Mouse (Mus musculus): ENCODE data around the gene Jun. TPM values are rescaled to one million over a fixed set of nuclear protein-coding genes. Genes with fewer than 3 reads are reported as not detected.

The Jun gene
- polyA plus RNA-seq, 1 experiment, result 4.1 TPM

GRCm38 (mm10) chr4:95083957-95084356 is 31.9 kb upstream of the Jun start:
- H3K27me3 ChIP-seq (ENCODE audit: control insufficient read depth, insufficient read depth, low read length), result no peaks in the 10 kb centered on the region
- H3K4me1 ChIP-seq (ENCODE audit: control insufficient read depth, insufficient read depth, low read length), result no peaks in the 10 kb centered on the region
- TF ChIP-seq CTCF (IDR thresholded peaks at IDR 0.05; ENCODE audit: control insufficient read depth, insufficient read depth, insufficient replicate concordance, low read depth, low read length), result no peak
- TF ChIP-seq POLR2A (IDR thresholded peaks at IDR 0.05; ENCODE audit: control insufficient read depth, low read depth, low read length), result no peak
- no peak overlapping the region for H3K27ac ChIP-seq (ENCODE audit: control insufficient read depth, insufficient read depth, low read depth, low read length)
- H3K36me3 ChIP-seq (ENCODE audit: control insufficient read depth, insufficient read depth, low read length), result no peaks in the 10 kb centered on the region
- H3K4me3 ChIP-seq (ENCODE audit: control insufficient read depth, low read depth, low read length), result no peak overlapping the region

GRCm38 (mm10) chr4:95083191-95083729 is 31.2 kb upstream of the Jun start:
- no peak overlapping the region for H3K27ac ChIP-seq (ENCODE audit: control insufficient read depth, insufficient read depth, low read depth, low read length)
- TF ChIP-seq CTCF (IDR thresholded peaks at IDR 0.05; ENCODE audit: control insufficient read depth, insufficient read depth, insufficient replicate concordance, low read depth, low read length) (no peak), POLR2A (IDR thresholded peaks at IDR 0.05; ENCODE audit: control insufficient read depth, low read depth, low read length) (no peak)

GRCm38 (mm10) chr4:95082481-95083088 is 30.6 kb upstream of the Jun start:
- Histone ChIP-seq H3K36me3 (ENCODE audit: control insufficient read depth, insufficient read depth, low read length) (no peaks in the 10 kb centered on the region), H3K4me1 (ENCODE audit: control insufficient read depth, insufficient read depth, low read length) (no peaks in the 10 kb centered on the region), H3K4me3 (ENCODE audit: control insufficient read depth, low read depth, low read length) (no peak overlapping the region), H3K27ac (ENCODE audit: control insufficient read depth, insufficient read depth, low read depth, low read length) (no peak overlapping the region), H3K27me3 (ENCODE audit: control insufficient read depth, insufficient read depth, low read length) (no peaks in the 10 kb centered on the region)
- TF ChIP-seq CTCF (IDR thresholded peaks at IDR 0.05; ENCODE audit: control insufficient read depth, insufficient read depth, insufficient replicate concordance, low read depth, low read length), result no peak
- TF ChIP-seq POLR2A (IDR thresholded peaks at IDR 0.05; ENCODE audit: control insufficient read depth, low read depth, low read length), result no peak

More at GRCm38 (mm10) chr4:95083191-95083729, 31.2 kb upstream of the Jun start:
- no peaks in the 10 kb centered on the region for H3K27me3 ChIP-seq (ENCODE audit: control insufficient read depth, insufficient read depth, low read length)
- no peaks in the 10 kb centered on the region for H3K4me1 ChIP-seq (ENCODE audit: control insufficient read depth, insufficient read depth, low read length)
- no peak overlapping the region for H3K4me3 ChIP-seq (ENCODE audit: control insufficient read depth, low read depth, low read length)
- H3K36me3 ChIP-seq (ENCODE audit: control insufficient read depth, insufficient read depth, low read length), result no peaks in the 10 kb centered on the region

GRCm38 (mm10) chr4:95081632-95082031 is 29.6 kb upstream of the Jun start:
- no peak overlapping the region for H3K27ac ChIP-seq (ENCODE audit: control insufficient read depth, insufficient read depth, low read depth, low read length)
- TF ChIP-seq CTCF (IDR thresholded peaks at IDR 0.05; ENCODE audit: control insufficient read depth, insufficient read depth, insufficient replicate concordance, low read depth, low read length), result no peak
- TF ChIP-seq POLR2A (IDR thresholded peaks at IDR 0.05; ENCODE audit: control insufficient read depth, low read depth, low read length), result no peak
- H3K4me3 ChIP-seq (ENCODE audit: control insufficient read depth, low read depth, low read length), result no peak overlapping the region
- H3K4me1 ChIP-seq (ENCODE audit: control insufficient read depth, insufficient read depth, low read length), result peaks cover 3% of the 10 kb centered on the region
- no peaks in the 10 kb centered on the region for H3K36me3 ChIP-seq (ENCODE audit: control insufficient read depth, insufficient read depth, low read length)
- no peaks in the 10 kb centered on the region for H3K27me3 ChIP-seq (ENCODE audit: control insufficient read depth, insufficient read depth, low read length)

GRCm38 (mm10) chr4:95078625-95079024 is 26.6 kb upstream of the Jun start:
- no peaks in the 10 kb centered on the region for H3K36me3 ChIP-seq (ENCODE audit: control insufficient read depth, insufficient read depth, low read length)
- H3K4me3 ChIP-seq (ENCODE audit: control insufficient read depth, low read depth, low read length), result no peak overlapping the region
- no peak for TF ChIP-seq CTCF (IDR thresholded peaks at IDR 0.05; ENCODE audit: control insufficient read depth, insufficient read depth, insufficient replicate concordance, low read depth, low read length)
- H3K4me1 ChIP-seq (ENCODE audit: control insufficient read depth, insufficient read depth, low read length), result peaks cover 15% of the 10 kb centered on the region
- no peak overlapping the region for H3K27ac ChIP-seq (ENCODE audit: control insufficient read depth, insufficient read depth, low read depth, low read length)
- H3K27me3 ChIP-seq (ENCODE audit: control insufficient read depth, insufficient read depth, low read length), result no peaks in the 10 kb centered on the region

- Histone ChIP-seq H3K4me1 (ENCODE audit: control insufficient read depth, insufficient read depth, low read length) (peaks cover 15% of the 10 kb centered on the region), H3K36me3 (ENCODE audit: control insufficient read depth, insufficient read depth, low read length) (no peaks in the 10 kb centered on the region), H3K4me3 (ENCODE audit: control insufficient read depth, low read depth, low read length) (no peak overlapping the region), H3K27ac (ENCODE audit: control insufficient read depth, insufficient read depth, low read depth, low read length) (no peak overlapping the region), H3K27me3 (ENCODE audit: control insufficient read depth, insufficient read depth, low read length) (no peaks in the 10 kb centered on the region)
- TF ChIP-seq POLR2A (IDR thresholded peaks at IDR 0.05; ENCODE audit: control insufficient read depth, low read depth, low read length), result no peak
- TF ChIP-seq CTCF (IDR thresholded peaks at IDR 0.05; ENCODE audit: control insufficient read depth, insufficient read depth, insufficient replicate concordance, low read depth, low read length), result no peak
Measured at GRCm38 (mm10) chr4:95076279-95076678, 24.3 kb upstream of the Jun start.

GRCm38 (mm10) chr4:95075591-95076002 is 23.6 kb upstream of the Jun start:
- TF ChIP-seq POLR2A (IDR thresholded peaks at IDR 0.05; ENCODE audit: control insufficient read depth, low read depth, low read length) (no peak), CTCF (IDR thresholded peaks at IDR 0.05; ENCODE audit: control insufficient read depth, insufficient read depth, insufficient replicate concordance, low read depth, low read length) (no peak)
- Histone ChIP-seq H3K27me3 (ENCODE audit: control insufficient read depth, insufficient read depth, low read length) (no peaks in the 10 kb centered on the region), H3K27ac (ENCODE audit: control insufficient read depth, insufficient read depth, low read depth, low read length) (no peak overlapping the region), H3K36me3 (ENCODE audit: control insufficient read depth, insufficient read depth, low read length) (no peaks in the 10 kb centered on the region), H3K4me3 (ENCODE audit: control insufficient read depth, low read depth, low read length) (no peak overlapping the region), H3K4me1 (ENCODE audit: control insufficient read depth, insufficient read depth, low read length) (peaks cover 15% of the 10 kb centered on the region)

Measured in testis, adult 2 months (tissue).